Mouse (Mus musculus) C2C12 (cell line): ENCODE measurements around the gene Coq5.

Experiments
- CTCF ChIP-seq: IDR thresholded peaks from one replicate; pipeline ENCODE4 v1.5.1; 2011; ENCODE audit not compliant: control insufficient read depth, insufficient read depth, insufficient read length
- FOSL1 ChIP-seq: IDR thresholded peaks from one replicate; pipeline ENCODE4 v1.8.0; 2011; ENCODE audit warnings: mild to moderate bottlenecking, low read length; ENCODE audit not compliant: poor library complexity, insufficient read depth, severe bottlenecking
- MAX ChIP-seq: IDR thresholded peaks from one replicate; pipeline ENCODE4 v1.6.1; 2011; ENCODE audit warnings: mild to moderate bottlenecking, control low read depth
- MYOD1 ChIP-seq: IDR thresholded peaks from one replicate; pipeline ENCODE4 v1.6.1; 2011; ENCODE audit warnings: low read depth; ENCODE audit not compliant: control insufficient read depth, insufficient read length
- USF1 ChIP-seq: IDR thresholded peaks from one replicate; pipeline ENCODE4 v1.6.1; 2011; ENCODE audit warnings: low read depth, mild to moderate bottlenecking, control low read depth, moderate library complexity

GRCm38 (mm10) chr5:115330955-115331354, 51.5 kb downstream of the Coq5 start:
- no peak for TF ChIP-seq CTCF
- TF ChIP-seq USF1, result no peak
- TF ChIP-seq MYOD1, result no peak
- TF ChIP-seq FOSL1, result no peak
- TF ChIP-seq MAX, result no peak
